Mouse (Mus musculus) gastrocnemius, postnatal 14 days (tissue): ENCODE data around the gene Ypel2. TPM values are rescaled to one million over a fixed set of nuclear protein-coding genes. Genes with fewer than 3 reads are reported as not detected.
A peak's percentile ranks its signal among the peaks of the same experiment; 100 is the strongest.
"Not testable (repeated sequence)": the region's sequence is repeated elsewhere in the genome, so short reads cannot be mapped to it uniquely, and the experiment has no call there.

Experiments used
- DNase-seq: peaks from one replicate; pipeline ENCODE4 v3.0.0; 2021; ENCODE audit warnings: mixed read lengths
- intact Hi-C: fragments of 180-260 bp; cut with DNase I; formaldehyde crosslinking; loops from one replicate; pipeline ENCODE4 v1.15.1; 2025; ENCODE audit warnings: low total_unique reads
- long read RNA-seq, 2 experiments: library from polyadenylated mRNA; stranded (forward); transcript quantifications; one replicate each; pipeline ENCODE4 v2.0.0; 2021
- total RNA-seq, 2 experiments: library from RNA; stranded (reverse); gene quantifications; 2 replicates each; pipeline ENCODE4 v1.2.3; 2021

The Ypel2 gene
- 1 to 10 TPM; 6.7 to 9.7 TPM for total RNA-seq
- long read RNA-seq, experiment 1, full-length matches to known transcripts, result 3 of 8 reads
- long read RNA-seq, experiment 1, partial matches to known transcripts, result 2 of 8 reads
- long read RNA-seq, experiment 1, other reads (novel, unspliced or antisense), result 3 of 8 reads
- long read RNA-seq, experiment 2, full-length matches to known transcripts, result 2 of 5 reads
- long read RNA-seq, experiment 2, partial matches to known transcripts, result 0 of 5 reads
- long read RNA-seq, experiment 2, other reads (novel, unspliced or antisense), result 3 of 5 reads

- intact Hi-C loops, result loop anchor here (5.0 to 10.0 kb wide), 2 partner anchors 36 to 99 kb away; no protein-coding TSS in a partner anchor
- peak; percentile 98 for DNase-seq
Observed at GRCm38 (mm10) chr11:86993041-86994037, at the start of gene Ypel2. Ypel2 (minus strand) TSS chr11:86993707.

DNA sequence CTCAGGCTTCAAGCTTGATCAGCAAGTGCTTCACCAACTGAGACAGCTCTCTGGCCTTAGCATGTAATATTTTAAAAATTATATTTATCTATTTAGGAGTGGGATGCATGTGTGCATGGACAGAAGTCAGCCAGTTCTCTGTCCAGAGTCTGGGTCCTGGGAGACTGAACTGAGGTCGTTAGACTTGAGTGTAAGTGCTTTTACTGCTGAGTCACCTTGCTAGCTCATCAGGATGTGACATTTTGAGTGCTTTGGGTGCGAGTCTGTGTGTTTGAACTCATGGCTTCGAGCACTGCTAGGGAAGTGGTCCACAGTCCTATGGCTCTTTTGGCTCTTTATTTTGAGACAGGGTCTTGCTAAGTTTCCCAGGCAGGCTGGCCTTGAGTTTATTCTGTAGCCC lies 49.5 kb upstream of the Ypel2 start:
- intact Hi-C loops, result no loop called here
- DNase-seq, result no peak

- DNase-seq, result no peak
- intact Hi-C loops, result no loop called here
Observed at GRCm38 (mm10) chr11:87039307-87039963, 45.9 kb upstream of the Ypel2 start.

DNA sequence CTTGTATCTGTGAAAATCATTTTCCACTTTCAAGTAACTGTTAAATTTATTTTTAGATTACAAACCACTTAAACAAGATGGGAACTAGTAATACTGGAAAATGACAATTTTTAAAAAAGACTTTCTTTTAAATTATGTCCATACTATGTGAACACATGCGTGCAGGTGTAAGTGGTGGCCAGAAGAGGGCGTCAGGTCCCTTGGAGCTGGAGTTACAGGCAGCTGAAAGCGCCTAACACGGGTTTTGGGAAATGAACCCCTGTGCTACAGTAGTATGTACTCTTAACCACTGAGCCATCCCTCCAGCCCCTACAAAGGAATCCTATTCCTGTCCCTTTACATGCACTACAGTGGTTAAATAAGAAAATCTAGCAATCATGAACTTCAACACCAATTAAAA lies 42.7 kb upstream of the Ypel2 start:
- no peak for DNase-seq
- intact Hi-C loops, result no loop called here

- intact Hi-C loops, result no loop called here
- no peak for DNase-seq
Observed at GRCm38 (mm10) chr11:87028212-87028611, 34.7 kb upstream of the Ypel2 start.

DNA sequence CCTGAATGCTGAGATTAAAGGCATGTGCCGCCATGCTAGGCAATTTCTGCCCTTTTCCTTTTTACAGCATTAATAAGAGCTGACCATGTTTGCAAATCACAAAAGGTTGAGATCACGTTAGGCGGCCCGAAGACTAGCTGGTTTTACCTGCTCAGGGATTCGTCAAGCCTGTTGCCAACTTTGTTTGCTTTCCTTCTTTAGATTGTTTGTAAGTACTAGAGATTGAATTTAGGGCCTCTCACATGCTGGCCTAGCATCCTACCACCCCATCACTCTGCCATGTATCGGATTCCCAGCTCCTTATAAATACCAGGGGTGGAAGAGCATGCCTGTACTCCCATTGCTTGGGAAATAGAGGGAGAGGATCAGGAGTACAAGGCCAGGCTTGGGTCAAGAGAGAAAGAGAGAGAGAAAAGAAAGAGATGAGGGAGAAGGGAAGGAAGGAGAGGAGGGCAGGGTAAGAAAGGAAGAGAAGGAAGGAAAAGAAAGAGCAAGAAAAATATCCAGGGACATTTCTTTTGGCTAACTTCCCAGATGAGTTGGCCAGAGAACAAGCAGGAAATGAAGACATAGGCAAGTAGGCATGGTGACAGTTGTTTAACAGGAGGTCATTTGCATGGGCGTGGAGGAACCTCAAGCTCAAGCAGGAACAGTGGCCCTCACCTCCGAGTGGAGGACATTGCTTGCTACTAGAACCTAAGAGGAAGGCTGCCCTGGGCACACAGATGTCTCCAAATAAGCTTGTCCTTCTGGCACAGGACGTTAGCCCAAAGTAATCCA lies 32.8 kb upstream of the Ypel2 start:
- no peak for DNase-seq
- intact Hi-C loops, result no loop called here

DNA sequence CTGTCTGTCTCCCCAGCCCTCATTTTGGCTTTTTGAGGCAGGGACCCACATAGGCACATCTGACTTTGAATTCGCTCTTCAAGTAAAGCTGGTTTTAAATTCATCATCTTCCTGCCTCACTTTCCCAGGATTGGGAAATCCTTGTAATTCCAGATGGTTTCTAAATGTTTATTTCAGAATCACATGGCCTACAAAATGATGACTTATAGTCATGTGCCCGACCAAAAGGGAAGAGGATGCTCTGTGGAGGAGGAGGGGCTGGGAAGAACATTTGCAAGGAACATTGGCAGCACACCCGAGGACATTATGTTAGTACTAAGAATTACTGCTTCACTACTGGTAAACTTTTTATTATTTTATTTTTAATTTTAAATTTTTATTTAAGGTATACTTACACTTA lies 31.8 kb upstream of the Ypel2 start:
- intact Hi-C loops, result no loop called here
- no peak for DNase-seq

DNA sequence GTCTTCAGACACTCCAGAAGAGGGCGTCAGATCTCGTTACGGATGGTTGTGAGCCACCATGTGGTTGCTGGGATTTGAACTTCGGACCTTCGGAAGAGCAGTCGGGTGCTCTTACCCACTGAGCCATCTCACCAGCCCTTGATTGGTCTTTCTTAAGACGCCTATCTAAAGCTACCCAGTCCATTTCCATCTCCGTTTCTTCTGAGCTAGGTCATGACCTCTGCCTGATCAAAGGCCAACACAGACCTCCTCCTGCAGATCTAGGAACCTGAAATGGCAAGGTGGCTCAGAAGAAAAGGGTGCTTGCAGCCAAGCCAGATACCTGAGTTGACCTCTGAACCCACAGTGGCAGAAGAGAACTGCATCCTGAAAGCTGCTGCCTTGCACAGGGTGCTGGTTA lies 29.7 kb upstream of the Ypel2 start:
- intact Hi-C loops, DNase-seq: not testable (repeated sequence)

DNA sequence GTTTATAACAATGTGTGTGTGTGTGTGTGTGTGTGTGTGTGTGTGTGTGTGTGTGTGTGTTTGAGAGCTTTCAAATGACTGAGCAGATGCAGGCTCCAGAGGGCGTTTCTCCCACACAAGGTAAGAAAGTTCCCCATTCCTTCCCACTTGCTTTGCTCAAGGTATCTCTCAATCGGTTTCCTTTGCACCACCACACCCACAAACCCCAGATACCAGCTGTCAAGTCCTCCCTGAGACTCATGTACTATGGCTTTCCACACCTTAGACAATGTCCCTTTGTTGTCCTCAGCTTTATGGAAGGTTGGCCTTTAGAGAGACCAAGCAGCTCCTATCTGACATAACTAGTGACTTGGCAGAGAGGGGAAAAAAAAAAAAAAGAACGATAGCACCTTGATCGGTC lies 29.3 kb upstream of the Ypel2 start:
- no peak for DNase-seq
- intact Hi-C loops, result no loop called here

- intact Hi-C loops, result no loop called here
- DNase-seq, result no peak
Observed at GRCm38 (mm10) chr11:87021551-87021950, 28.0 kb upstream of the Ypel2 start.

DNA sequence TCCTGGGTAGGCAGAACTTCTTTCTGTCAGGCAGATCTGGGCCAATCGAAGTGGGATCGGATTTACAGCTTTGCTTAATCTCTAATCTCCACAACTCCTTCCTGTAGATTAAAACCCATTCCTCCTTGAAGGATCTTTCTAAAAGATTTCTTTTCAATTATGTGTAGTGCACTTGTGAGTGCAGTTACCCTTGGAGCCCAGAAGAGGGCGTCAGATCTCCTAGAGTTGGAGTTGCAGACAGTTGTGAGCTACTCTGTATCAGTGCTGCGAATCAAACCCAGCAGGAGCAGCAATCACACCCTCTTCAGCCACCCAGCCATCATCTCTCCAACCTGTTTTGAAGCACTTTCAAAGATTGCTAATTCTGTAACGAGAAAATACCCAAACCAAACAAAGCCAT lies 26.9 kb upstream of the Ypel2 start:
- no peak for DNase-seq
- intact Hi-C loops, result no loop called here

- intact Hi-C loops, result no loop called here
Observed at GRCm38 (mm10) chr11:87019431-87019830, 25.9 kb upstream of the Ypel2 start.

GRCm38 (mm10) chr11:87018081-87018480 lies 24.6 kb upstream of the Ypel2 start:
- DNase-seq, result no peak
- intact Hi-C loops, result no loop called here

More at GRCm38 (mm10) chr11:87019431-87019830, 25.9 kb upstream of the Ypel2 start:
- DNase-seq, result no peak

DNA sequence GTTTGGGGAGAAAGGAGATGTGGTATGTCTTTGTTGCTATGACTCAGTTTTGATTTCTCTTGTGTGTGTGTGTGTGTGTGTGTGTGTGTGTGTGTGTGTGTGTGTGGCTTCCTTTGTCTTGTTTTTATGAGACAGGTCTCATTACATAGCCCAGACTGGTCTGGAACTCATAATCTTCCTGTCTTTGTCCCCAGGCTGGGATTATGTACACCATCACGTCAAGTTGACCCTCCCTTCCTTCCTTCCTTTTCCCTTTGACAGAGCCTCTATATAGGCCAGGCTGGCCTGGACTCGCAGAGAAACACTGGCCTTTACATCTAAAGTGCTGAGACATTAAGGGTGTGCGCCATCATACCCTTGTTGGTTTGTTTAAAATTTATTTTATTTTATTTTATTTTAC lies 22.2 kb upstream of the Ypel2 start:
- intact Hi-C loops, result no loop called here
- no peak for DNase-seq

DNA sequence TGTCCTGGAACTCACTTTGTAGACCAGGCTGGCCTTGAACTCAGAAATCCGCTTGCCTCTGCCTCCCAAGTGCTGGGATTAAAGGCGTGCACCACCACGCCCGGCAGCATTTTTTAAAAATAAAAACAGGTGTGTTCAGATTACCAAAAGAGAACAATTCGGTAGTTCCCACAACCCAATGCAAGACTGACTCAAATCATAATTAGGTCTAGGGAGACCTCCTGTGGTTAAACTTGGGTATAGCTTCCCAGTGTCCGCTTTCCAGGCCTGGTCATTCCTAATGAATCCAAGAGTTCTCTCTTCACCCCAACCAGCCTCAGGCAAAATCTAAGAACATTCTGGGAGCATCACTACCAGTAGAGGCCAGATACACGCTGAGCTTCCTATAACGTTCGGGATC lies 17.0 kb upstream of the Ypel2 start:
- peak; percentile 27 for DNase-seq
- intact Hi-C loops, result no loop called here

DNA sequence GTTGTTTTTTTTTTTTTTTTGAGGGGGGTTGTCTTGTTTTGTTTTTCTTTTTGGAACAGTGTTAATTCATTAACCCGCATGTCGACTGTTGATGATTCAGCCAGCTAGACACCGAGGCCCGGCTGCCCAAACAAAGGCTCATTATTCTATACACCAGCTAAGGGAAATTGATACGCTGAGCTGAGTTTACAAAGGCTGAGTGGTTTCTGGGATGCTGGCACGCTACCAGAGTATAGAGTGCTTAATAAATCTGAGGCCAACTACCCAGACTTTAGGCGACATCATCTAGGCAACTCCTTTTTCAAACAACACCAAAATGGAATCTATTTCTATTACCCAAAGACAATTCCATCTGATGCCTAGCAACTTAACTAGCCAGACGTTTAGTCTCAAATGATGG lies 13.9 kb upstream of the Ypel2 start:
- intact Hi-C loops, result no loop called here
- no peak for DNase-seq

GRCm38 (mm10) chr11:87004960-87005755 lies 11.7 kb upstream of the Ypel2 start:
- intact Hi-C loops, result no loop called here
- no peak for DNase-seq

DNA sequence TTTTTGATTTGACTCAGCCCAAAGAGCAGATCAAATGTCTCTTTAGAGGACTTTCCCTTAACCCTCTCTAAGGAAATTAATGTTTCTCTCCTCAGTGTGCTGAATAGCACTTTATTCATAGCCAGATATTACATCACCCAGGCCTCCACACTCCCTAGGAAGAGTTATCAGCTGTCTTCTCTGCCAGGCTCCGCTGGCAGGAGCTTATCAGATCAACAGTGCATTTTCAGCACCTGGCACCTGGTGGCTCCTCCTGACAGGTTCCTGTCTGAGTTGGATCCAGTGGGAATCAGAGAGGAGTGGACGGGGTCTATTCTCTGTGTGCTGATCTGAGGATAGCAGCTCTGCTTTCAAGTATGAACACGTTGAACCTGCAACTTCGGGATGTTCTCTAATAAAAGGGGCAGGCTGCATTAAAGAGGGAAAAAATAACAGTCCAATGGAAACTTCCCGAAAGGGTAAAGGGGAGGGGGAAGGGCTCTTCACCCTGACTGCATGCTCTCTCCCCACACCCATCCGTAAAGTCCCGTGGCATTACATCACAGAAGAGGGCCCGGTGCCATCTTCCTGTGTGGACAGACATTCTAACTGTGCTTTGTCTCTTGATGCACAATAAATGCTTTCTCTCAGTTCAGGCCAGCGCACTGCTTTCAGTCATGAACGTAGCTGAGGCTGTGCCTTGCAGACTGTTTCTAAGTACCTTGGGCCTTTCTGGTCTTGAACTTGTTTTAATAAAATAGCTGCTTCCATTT lies 8.7 kb upstream of the Ypel2 start:
- intact Hi-C loops, result no loop called here
- no peak for DNase-seq
